Mouse (Mus musculus): Measurements from ENCODE around the gene Slc22a1.
A peak's percentile ranks its signal among the peaks of the same experiment; 100 is the strongest.

GRCm38 (mm10) chr17:12689537-12689936, 13.9 kb upstream of the Slc22a1 start:
- no peak for TF ChIP-seq POLR2A (IDR thresholded peaks at IDR 0.05; ENCODE audit: insufficient read depth, low read depth, low read length)
- TF ChIP-seq CTCF (IDR thresholded peaks at IDR 0.05), result peak; percentile 74
